Mouse (Mus musculus) forebrain, embryonic 11.5 days (tissue): ENCODE measurements around the gene Arhgap45. TPM values are rescaled to one million over a fixed set of nuclear protein-coding genes. Genes with fewer than 3 reads are reported as not detected.

Experiments
- ATAC-seq: fragments of 200-750 bp; cut with Nextera tagmentation; replicated peaks from 2 replicates; pipeline ENCODE4 v1.8.0; 2017; ENCODE audit warnings: moderate TSS enrichment; ENCODE audit not compliant: low FRiP score
- DNase-seq: peaks from one replicate; pipeline ENCODE4 v3.0.0-alpha.2; 2017; ENCODE audit warnings: low spot score
- H3K27ac ChIP-seq: fragments of 300-500 bp; sonication (generic); 2 replicates; pipeline ENCODE4 v1.5.1; 2014; ENCODE audit warnings: low read depth, low read length
- H3K27me3 ChIP-seq: fragments of 300-500 bp; sonication (generic); 2 replicates; pipeline ENCODE4 v1.6.1; 2014; ENCODE audit warnings: mild to moderate bottlenecking, low read length, mixed read lengths; ENCODE audit not compliant: control insufficient read depth, insufficient read depth
- H3K36me3 ChIP-seq: fragments of 300-500 bp; sonication (generic); 2 replicates; pipeline ENCODE4 v1.6.1; 2014; ENCODE audit warnings: mild to moderate bottlenecking, low read length, moderate library complexity, mixed read lengths; ENCODE audit not compliant: control insufficient read depth, insufficient read depth
- H3K4me1 ChIP-seq: fragments of 300-500 bp; sonication (generic); replicated peaks from 2 replicates; pipeline ENCODE4 v1.6.1; 2014; ENCODE audit warnings: low read length, mixed read lengths; ENCODE audit not compliant: control insufficient read depth, insufficient read depth
- H3K4me2 ChIP-seq: fragments of 300-500 bp; sonication (generic); 2 replicates; pipeline ENCODE4 v1.6.1; 2014; ENCODE audit warnings: low read depth, mild to moderate bottlenecking, low read length, moderate library complexity, mixed read lengths; ENCODE audit not compliant: severe bottlenecking
- H3K4me3 ChIP-seq: fragments of 300-500 bp; sonication (generic); 2 replicates; pipeline ENCODE4 v1.5.1; 2014; ENCODE audit warnings: low read depth, low read length
- H3K9ac ChIP-seq: fragments of 300-500 bp; sonication (generic); 2 replicates; pipeline ENCODE4 v1.6.1; 2014; ENCODE audit warnings: low read length
- H3K9me3 ChIP-seq: fragments of 300-500 bp; sonication (generic); 2 replicates; pipeline ENCODE4 v1.6.1; 2016; ENCODE audit warnings: low read length, mixed read lengths; ENCODE audit not compliant: control insufficient read depth
- WGBS: fragments of 180-500 bp; shearing (Covaris S2); extraction: QIAGEN DNeasy Blood & Tissue Kit; methylation state at CpG from one replicate; pipeline ENCODE4 v1.1.7; 2014; 5-methylcytosine and 5-hydroxymethylcytosine counted together
- polyA plus RNA-seq: library from polyadenylated mRNA; unstranded; fragments of >200 nt; fragmentation: Nextera tagmentation; extraction: Ambion mirVana; gene quantifications from 2 replicates; pipeline ENCODE4 v1.2.1, GENCODE M21; 2014

The Arhgap45 gene
- polyA plus RNA-seq, 1 experiment from 2014 or later = 4.9 TPM

DNA sequence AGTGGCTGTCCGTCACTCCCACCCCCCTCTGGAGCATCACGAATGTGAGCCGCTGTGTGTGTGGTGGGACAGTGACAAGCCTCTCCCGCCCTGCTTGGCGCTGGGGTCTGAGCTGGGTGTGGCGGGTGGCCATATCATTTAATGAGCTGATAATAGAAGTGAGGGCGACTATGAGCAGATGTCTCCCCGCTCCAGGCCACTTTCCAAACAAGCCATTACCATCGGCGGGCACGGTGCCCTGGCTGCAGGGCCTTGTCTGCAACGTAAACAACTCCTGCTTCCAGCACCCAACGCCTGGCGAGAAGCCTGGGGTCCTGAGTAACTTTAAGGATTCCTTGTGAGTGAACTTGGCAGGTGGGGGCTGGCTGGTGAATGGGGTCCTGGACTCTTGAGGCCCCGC, 18.6 kb upstream of the Arhgap45 start:
- H3K27ac ChIP-seq = no peak overlapping the region
- H3K4me1 ChIP-seq = peaks cover 7% of the 10 kb centered on the region; the same call in 1 of the 2 replicates
- WGBS = 5% methylated on average over 15 of the region's 15 CpGs
- peak; percentile 34; the same call in 1 of the 2 replicates for ATAC-seq
- H3K4me3 ChIP-seq = peak overlapping the region; percentile 42
- no peaks in the 10 kb centered on the region for H3K36me3 ChIP-seq
- H3K4me2 ChIP-seq = peak overlapping the region; percentile 67
- H3K9me3 ChIP-seq = no peaks in the 10 kb centered on the region
- peak overlapping the region; percentile 49 for H3K9ac ChIP-seq
- DNase-seq = no peak
- H3K27me3 ChIP-seq = peaks cover 10% of the 10 kb centered on the region

DNA sequence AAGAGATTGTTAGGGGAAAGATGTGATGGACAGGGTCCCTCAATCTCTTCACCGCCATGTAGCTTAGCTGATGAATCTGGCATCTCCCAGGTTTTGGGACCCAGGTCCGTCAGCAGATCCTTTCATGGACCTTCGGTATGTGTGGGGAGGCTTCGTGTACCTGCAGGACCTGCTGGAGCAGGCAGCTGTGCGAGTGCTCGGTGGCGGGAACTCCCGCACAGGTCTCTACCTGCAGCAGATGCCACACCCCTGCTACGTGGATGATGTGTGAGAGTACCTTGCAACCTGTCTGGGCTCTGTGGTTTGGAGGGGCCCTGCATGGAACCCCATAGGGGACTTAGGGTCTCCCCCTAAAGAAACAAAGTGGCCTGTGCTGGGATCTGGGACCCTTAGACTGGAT, 14.5 kb upstream of the Arhgap45 start:
- no peak overlapping the region for H3K9ac ChIP-seq
- H3K4me1 ChIP-seq = peaks cover 7% of the 10 kb centered on the region; the same call in 1 of the 2 replicates
- no peak overlapping the region for H3K4me2 ChIP-seq
- no peak overlapping the region for H3K27ac ChIP-seq
- no peaks in the 10 kb centered on the region for H3K9me3 ChIP-seq
- no peak overlapping the region for H3K4me3 ChIP-seq
- ATAC-seq (no peak), DNase-seq (no peak)
- 82% methylated on average over 9 of the region's 9 CpGs for WGBS
- peaks cover 14% of the 10 kb centered on the region for H3K27me3 ChIP-seq
- no peaks in the 10 kb centered on the region for H3K36me3 ChIP-seq

DNA sequence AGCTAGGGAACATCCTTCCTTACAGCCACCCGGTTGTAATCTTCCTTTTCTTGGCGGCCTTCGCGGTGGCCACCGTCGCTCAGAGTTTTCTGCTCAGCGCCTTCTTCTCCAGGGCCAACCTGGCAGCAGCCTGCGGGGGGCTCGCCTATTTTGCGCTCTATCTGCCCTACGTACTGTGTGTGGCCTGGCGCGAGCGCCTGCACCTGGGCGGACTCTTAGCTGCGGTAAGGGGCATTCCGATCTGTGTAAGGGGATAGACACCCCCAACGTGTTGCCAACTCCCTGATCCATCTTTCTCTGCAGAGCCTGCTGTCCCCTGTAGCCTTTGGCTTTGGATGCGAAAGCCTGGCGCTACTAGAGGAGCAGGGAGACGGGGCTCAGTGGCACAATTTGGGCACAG, 13.6 kb upstream of the Arhgap45 start:
- H3K27ac ChIP-seq = no peak overlapping the region
- no peaks in the 10 kb centered on the region for H3K36me3 ChIP-seq
- no peaks in the 10 kb centered on the region for H3K9me3 ChIP-seq
- 18% methylated on average over 21 of the region's 21 CpGs for WGBS
- no peak overlapping the region for H3K9ac ChIP-seq
- H3K4me2 ChIP-seq = no peak overlapping the region
- H3K4me1 ChIP-seq = peaks cover 1% of the 10 kb centered on the region; the same call in 1 of the 2 replicates
- no peak for ATAC-seq
- no peak overlapping the region for H3K4me3 ChIP-seq
- DNase-seq = no peak
- H3K27me3 ChIP-seq = peaks cover 12% of the 10 kb centered on the region

DNA sequence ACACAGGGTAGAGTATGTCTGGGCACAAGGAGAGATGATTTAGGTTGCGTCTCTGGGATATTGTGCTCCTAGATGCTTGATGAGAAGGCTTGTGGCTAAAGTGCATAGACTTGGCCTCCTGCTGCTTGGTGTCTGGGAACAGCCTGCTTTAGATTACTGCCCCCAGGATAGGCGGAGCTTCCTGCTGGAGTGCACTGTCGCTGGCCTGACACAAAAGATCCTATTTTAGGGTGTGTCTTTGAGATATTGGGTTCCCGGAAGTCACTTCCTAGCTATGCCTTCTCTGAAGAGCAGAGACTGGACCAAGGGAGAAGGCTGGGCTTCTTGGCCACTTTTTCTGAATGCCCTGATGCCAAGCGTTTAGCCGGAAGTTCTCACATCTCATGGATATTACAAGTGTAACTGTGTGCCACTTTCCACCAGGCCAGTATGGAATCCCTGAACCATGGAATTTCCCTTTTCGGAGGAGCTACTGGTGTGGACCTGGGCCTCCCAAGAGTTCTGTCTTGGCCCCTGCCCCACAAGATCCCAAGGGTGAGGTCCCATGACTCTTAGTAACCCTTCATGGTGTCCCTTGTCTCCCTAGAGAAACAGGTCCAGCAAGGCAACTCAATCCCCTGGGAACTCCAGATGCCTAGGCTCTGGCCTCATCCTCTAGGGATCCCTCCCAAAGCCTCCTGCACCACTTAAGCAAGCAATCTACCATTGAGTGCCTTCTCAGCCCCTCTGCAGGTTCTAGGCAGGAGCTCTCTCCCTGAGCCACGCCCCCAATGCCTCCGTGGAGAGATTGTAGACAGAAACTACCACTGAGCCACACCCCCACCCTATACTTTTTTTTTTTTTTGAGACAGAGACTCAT, 12.8 kb upstream of the Arhgap45 start:
- 59% methylated on average over 9 of the region's 9 CpGs for WGBS
- Histone ChIP-seq H3K9ac (no peak overlapping the region), H3K4me3 (no peak overlapping the region)

DNA sequence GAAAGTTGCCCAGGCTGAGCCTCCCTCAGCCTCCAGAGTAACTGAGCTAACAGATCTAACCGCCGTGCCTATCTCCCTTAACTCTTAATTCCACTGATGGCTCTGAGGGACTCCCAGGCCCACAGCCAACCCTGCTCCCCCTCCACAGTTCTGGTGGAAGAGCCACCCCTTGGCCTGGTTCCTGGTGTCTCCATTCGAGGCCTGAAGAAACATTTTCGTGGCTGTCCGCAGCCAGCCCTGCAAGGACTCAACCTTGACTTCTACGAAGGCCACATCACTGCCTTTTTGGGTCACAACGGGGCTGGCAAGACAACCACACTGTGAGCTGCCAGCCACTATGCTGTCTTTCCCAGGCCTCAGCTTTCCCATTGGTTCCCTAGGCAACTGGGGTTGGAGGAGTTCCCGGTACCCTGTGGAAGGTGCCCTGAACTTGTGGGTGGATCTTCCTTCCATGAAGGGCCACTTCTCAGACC, 12.2 kb upstream of the Arhgap45 start:
- H3K9ac ChIP-seq = no peak overlapping the region
- no peaks in the 10 kb centered on the region for H3K9me3 ChIP-seq
- no peaks in the 10 kb centered on the region for H3K36me3 ChIP-seq
- ATAC-seq (no peak), DNase-seq (no peak)
- H3K4me2 ChIP-seq = no peak overlapping the region
- H3K27ac ChIP-seq = no peak overlapping the region
- 92% methylated on average over 8 of the region's 8 CpGs for WGBS
- peaks cover 12% of the 10 kb centered on the region; the same call in 1 of the 2 replicates for H3K27me3 ChIP-seq
- H3K4me3 ChIP-seq = no peak overlapping the region
- H3K4me1 ChIP-seq = no peaks in the 10 kb centered on the region

More for the DNA sequence above, 12.8 kb upstream of the Arhgap45 start:
- Histone ChIP-seq H3K9me3 (no peaks in the 10 kb centered on the region), H3K36me3 (no peaks in the 10 kb centered on the region), H3K27me3 (peaks cover 12% of the 10 kb centered on the region), H3K4me2 (no peak overlapping the region), H3K4me1 (no peaks in the 10 kb centered on the region), H3K27ac (no peak overlapping the region)
- ATAC-seq (no peak), DNase-seq (no peak)

DNA sequence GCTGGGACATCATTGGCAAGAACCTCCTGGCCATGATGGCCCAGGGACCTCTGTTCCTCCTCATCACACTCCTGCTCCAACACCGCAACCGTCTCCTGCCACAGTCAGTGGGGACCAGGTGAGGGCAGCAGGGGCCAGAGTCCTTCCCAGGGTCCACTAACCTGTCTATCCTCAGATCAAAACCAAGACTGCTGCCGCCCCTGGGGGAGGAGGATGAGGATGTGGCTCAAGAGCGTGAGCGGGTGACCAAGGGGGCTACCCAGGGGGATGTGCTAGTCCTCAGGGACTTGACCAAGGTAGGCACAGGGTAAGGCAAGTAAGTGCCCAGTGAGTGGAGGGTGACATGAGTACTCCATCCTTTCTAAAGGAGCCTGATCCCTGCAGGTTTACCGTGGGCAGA, 4.7 kb upstream of the Arhgap45 start:
- DNase-seq = no peak
- Histone ChIP-seq H3K9ac (no peak overlapping the region), H3K27me3 (peaks cover 31% of the 10 kb centered on the region), H3K4me2 (no peak overlapping the region), H3K36me3 (no peaks in the 10 kb centered on the region), H3K9me3 (peaks cover 8% of the 10 kb centered on the region; the same call in 1 of the 2 replicates), H3K27ac (no peak overlapping the region), H3K4me1 (no peaks in the 10 kb centered on the region), H3K4me3 (no peak overlapping the region)
- ATAC-seq = no peak
- WGBS = 85% methylated on average over 6 of the region's 6 CpGs

DNA sequence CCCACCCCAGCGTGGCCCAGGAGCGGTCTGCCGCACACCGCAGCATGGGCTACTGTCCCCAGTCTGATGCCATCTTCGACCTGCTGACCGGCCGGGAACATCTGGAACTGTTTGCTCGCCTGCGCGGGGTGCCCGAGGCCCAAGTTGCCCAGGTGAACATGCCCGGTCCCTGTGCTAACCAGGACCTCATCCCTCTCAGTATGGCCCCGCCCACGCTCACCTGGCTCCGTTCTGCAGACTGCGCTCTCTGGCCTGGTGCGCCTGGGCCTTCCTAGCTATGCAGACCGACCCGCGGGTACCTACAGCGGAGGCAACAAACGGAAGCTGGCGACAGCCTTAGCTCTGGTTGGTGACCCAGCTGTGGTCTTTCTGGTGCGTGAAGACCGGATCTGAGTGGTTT, 2.8 kb upstream of the Arhgap45 start:
- Histone ChIP-seq H3K36me3 (no peaks in the 10 kb centered on the region), H3K27ac (no peak overlapping the region), H3K9me3 (peaks cover 8% of the 10 kb centered on the region; the same call in 1 of the 2 replicates), H3K9ac (no peak overlapping the region), H3K27me3 (peaks cover 31% of the 10 kb centered on the region), H3K4me2 (no peak overlapping the region), H3K4me1 (no peaks in the 10 kb centered on the region), H3K4me3 (no peak overlapping the region)
- DNase-seq (no peak), ATAC-seq (no peak)
- WGBS = 25% methylated on average over 25 of the region's 25 CpGs

DNA sequence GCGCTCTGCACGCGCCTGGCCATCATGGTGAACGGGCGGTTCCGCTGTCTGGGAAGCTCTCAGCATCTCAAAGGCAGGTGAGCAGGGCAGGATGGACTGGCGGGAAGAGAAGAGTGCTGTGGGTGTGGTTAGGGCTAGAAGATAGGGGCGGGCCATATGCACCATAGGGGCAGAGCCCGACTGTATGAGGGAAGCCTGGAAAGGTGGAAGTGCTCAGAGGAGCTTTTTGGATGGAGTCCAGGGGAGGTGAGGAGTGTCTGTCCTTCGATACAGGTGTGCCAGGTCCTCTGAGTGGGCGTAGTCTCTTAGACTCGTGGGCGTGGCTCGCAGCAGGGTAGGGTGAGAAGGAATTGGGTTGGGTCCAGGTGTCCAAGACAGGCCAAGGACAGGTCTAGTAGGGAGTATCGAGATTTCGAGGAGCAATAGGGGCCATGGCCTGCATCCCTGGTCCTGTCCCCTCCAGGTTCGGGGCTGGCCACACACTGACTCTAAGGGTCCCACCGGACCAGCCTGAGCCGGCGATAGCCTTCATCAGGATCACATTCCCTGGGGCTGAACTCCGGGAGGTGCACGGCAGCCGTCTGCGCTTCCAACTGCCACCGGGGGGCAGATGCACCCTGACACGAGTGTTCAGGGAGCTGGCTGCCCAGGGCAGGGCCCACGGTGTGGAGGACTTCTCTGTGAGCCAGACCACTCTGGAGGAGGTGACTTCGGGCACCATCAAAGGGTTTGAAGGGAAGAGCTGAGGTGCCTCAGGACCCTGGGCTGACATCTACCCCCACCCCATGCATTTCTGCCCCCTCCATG, 1.8 kb upstream of the Arhgap45 start:
- peaks cover 33% of the 10 kb centered on the region for H3K27me3 ChIP-seq
- H3K4me3 ChIP-seq = no peak overlapping the region
- DNase-seq (no peak), ATAC-seq (no peak)
- H3K27ac ChIP-seq = no peak overlapping the region
- no peak overlapping the region for H3K4me2 ChIP-seq
- H3K9me3 ChIP-seq = peaks cover 8% of the 10 kb centered on the region; the same call in 1 of the 2 replicates
- H3K36me3 ChIP-seq = no peaks in the 10 kb centered on the region
- H3K4me1 ChIP-seq = peaks cover 2% of the 10 kb centered on the region; the same call in 1 of the 2 replicates
- H3K9ac ChIP-seq = no peak overlapping the region
- 24% methylated on average over 28 of the region's 28 CpGs for WGBS
